ENCODE assay signal across 22 mouse cellular contexts in genomic region chr6:101411064-101411463, GRCm38 (mm10). TPM values are rescaled to one million over a fixed set of nuclear protein-coding genes. Genes with fewer than 3 reads are reported as not detected.
DNase-seq lines count a peak whose midpoint lies in the region; ATAC-seq lines count a peak whose summit lies in the region.
"Had no signal": no experiment of that assay in that cellular context is flagged by ENCODE, and none has a peak within 500 bp of the region (broad histone marks: within the 10 kb centered on the region; RNA-seq: fewer than 3 reads in every experiment).

No protein-coding gene starts in this region.

- no peaks in the 10 kb centered on the region for H3K36me3 ChIP-seq in kidney, embryonic 16.5 days (ENCODE audit: insufficient read depth, low read length)
- H3K36me3 ChIP-seq in embryonic facial prominence, embryonic 10.5 days (replicated peaks): no peaks in the 10 kb centered on the region
- H3K36me3 ChIP-seq: G1E; heart, embryonic 12.5 days; hindbrain, embryonic 12.5 days had no signal

- DNase-seq in adrenal gland, adult 8-10 months: peak; percentile 7
- DNase-seq in adrenal gland, postnatal 36 days: no peak
- DNase-seq in kidney, postnatal 25 days: no peak
- DNase-seq in embryo, embryonic 10 days (ENCODE audit: low spot score): peak; percentile 84
- DNase-seq in embryonic facial prominence, embryonic 10.5 days (ENCODE audit: low spot score): peak; percentile 11
- DNase-seq in left cerebral cortex, adult 18-20 months (ENCODE audit: low spot score in 2 of 2): no peak
- DNase-seq: adrenal gland, postnatal 10 days; B cell, adult 2 months; cerebellum, adult 18-20 months; cerebellum, adult 9-11 months; cerebellum, postnatal 36 days; gastrocnemius, adult 2 months; gastrocnemius, postnatal 25 days had no signal

- no peak overlapping the region for H3K4me3 ChIP-seq in kidney, embryonic 16.5 days (ENCODE audit: low read length)
- H3K4me3 ChIP-seq in embryonic facial prominence, embryonic 10.5 days: no peak overlapping the region
- H3K4me3 ChIP-seq: gastrocnemius, adult 2 months; heart, embryonic 12.5 days; hindbrain, embryonic 12.5 days had no signal

- H3K27ac ChIP-seq in kidney, embryonic 16.5 days (ENCODE audit: low read length): no peak overlapping the region
- H3K27ac ChIP-seq in embryonic facial prominence, embryonic 10.5 days (replicated peaks): no peak overlapping the region
- H3K27ac ChIP-seq: gastrocnemius, adult 2 months; hindbrain, embryonic 12.5 days had no signal

- H3K9ac ChIP-seq in kidney, embryonic 16.5 days (replicated peaks; ENCODE audit: low read length): no peak overlapping the region
- H3K9ac ChIP-seq: heart, embryonic 12.5 days; hindbrain, embryonic 12.5 days had no signal

- H3K4me1 ChIP-seq in kidney, embryonic 16.5 days (ENCODE audit: insufficient read depth, low read length): 0 out of 2 replicates have a peak, but pooled peaks cover 6% of the 10 kb centered on the region
- no peaks in the 10 kb centered on the region for H3K4me1 ChIP-seq in embryonic facial prominence, embryonic 10.5 days
- H3K4me1 ChIP-seq: hindbrain, embryonic 12.5 days had no signal

- no peaks in the 10 kb centered on the region for H3K27me3 ChIP-seq in kidney, embryonic 16.5 days (ENCODE audit: insufficient read depth, low read length)
- no peaks in the 10 kb centered on the region for H3K27me3 ChIP-seq in embryonic facial prominence, embryonic 10.5 days (replicated peaks; ENCODE audit: low read depth, poor library complexity, severe bottlenecking)
- H3K27me3 ChIP-seq: heart, embryonic 12.5 days; hindbrain, embryonic 12.5 days had no signal

- 16% methylated on average over 2 of the region's 2 CpGs for WGBS in kidney, embryonic 16.5 days
- WGBS in embryonic facial prominence, embryonic 10.5 days: 56% methylated on average over 2 of the region's 2 CpGs

- H3K4me2 ChIP-seq in kidney, embryonic 16.5 days (replicated peaks; ENCODE audit: low read depth, low read length): no peak overlapping the region
- H3K4me2 ChIP-seq: heart, embryonic 12.5 days; hindbrain, embryonic 12.5 days had no signal

- no peaks in the 10 kb centered on the region for H3K9me3 ChIP-seq in kidney, embryonic 16.5 days (ENCODE audit: low read length)
- H3K9me3 ChIP-seq in embryonic facial prominence, embryonic 10.5 days: no peaks in the 10 kb centered on the region
- H3K9me3 ChIP-seq: heart, embryonic 12.5 days; hindbrain, embryonic 12.5 days had no signal

- peak; percentile 76; the same call in 1 of the 2 replicates for ATAC-seq in kidney, embryonic 16.5 days (ENCODE audit: low FRiP score, low TSS enrichment)
- ATAC-seq: CD4-positive, CD25-positive, alpha-beta regulatory T cell, adult 4 months; forebrain, embryonic 14.5 days; hindbrain, embryonic 16.5 days; inflammation-experienced regulatory T-cells, adult 6 months had no signal

RNA-seq across cellular contexts. Expression of gene Pdzrn3, which starts 33.4 kb away (rescaled TPM):
- 10 to 100 TPM; 25.2 to 31.1 (median 28.7) TPM for total RNA-seq in adrenal gland, adult 8-10 months (2022)
- total RNA-seq in adrenal gland, postnatal 36 days (2021): 10 to 100 TPM; 19.1 to 25.7 TPM
- polyA plus RNA-seq in kidney, embryonic 16.5 days (2015; fragmentation: Nextera tagmentation; extraction: Ambion mirVana): 8.6 and 8.7 TPM in 2 replicates
- polyA plus RNA-seq in embryonic facial prominence, embryonic 10.5 days (2016; fragmentation: Nextera tagmentation; extraction: Ambion mirVana): 7.9 and 8.9 TPM in 2 replicates
- total RNA-seq in left cerebral cortex, adult 18-20 months (2021): 10 to 100 TPM; 38.6 to 48.1 TPM
- total RNA-seq: granulocyte monocyte progenitor cell, adult 5-6 weeks had no signal
- polyA plus RNA-seq: CD4-positive, CD25-positive, alpha-beta regulatory T cell, adult 4 months; G1E; inflammation-experienced regulatory T-cells, adult 6 months had no signal

Comparison
In these comparisons a context has a peak if more than half of its experiments do, and no peak if none do; other contexts are left out.
1. DNase-seq: peak in adrenal gland, adult 8-10 months (single experiment), embryo, embryonic 10 days (single experiment) and embryonic facial prominence, embryonic 10.5 days (single experiment); none in adrenal gland, postnatal 36 days (0 of 2), kidney, postnatal 25 days (0 of 2) and left cerebral cortex, adult 18-20 months (0 of 2).